Mouse (Mus musculus): ENCODE results near the gene Blnk. TPM values are rescaled to one million over a fixed set of nuclear protein-coding genes. Genes with fewer than 3 reads are reported as not detected.

The Blnk gene
- polyA plus RNA-seq, 1 experiment from 2014 or later: 2.2 TPM

DNA sequence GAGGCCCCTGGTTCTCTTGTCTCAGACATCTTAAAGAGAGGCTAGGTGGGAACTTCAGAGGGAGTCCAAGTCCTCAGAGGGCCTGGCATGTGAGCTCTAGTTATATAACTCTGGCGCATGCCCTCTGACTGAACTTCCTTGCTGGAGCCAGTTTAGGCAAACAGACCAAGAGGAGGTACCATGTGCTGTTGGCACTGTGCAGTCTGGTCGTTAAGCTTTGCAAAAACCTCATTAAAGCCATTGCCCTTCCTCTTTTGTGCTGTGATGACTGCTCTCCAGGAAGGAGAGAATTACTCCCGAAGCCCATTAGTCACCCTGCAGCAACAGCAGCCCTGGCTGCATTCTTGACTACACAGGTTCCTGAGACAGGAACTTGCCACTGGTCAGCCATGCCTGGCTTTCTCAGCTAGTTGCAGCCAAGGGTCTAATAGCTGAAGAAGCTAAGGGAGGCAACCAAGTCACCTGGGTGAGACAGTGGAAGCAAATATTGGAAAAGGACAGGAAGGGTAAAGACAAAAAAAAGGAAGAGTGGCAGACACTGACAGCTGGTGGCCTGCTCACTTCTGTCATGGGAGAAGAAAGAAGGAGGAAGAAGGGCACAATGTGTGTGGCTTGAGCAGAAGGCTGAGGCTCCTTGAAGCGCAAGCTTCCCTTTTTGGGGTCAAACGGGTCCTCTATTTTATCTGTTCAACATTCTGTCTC is 4.3 kb upstream of the Blnk start:
- no peak overlapping the region for H3K4me3 ChIP-seq
- H3K27ac ChIP-seq: no peak overlapping the region
- ATAC-seq (ENCODE audit: insufficient number of reproducible peaks, insufficient read depth, low FRiP score, low TSS enrichment, low read depth): no peak
- 65% methylated on average over 5 of the region's 5 CpGs for WGBS
- H3K4me2 ChIP-seq: no peak overlapping the region
- no peaks in the 10 kb centered on the region for H3K36me3 ChIP-seq
- no peaks in the 10 kb centered on the region for H3K9me3 ChIP-seq
- no peak overlapping the region for H3K9ac ChIP-seq
- H3K4me1 ChIP-seq: peaks cover 8% of the 10 kb centered on the region
- H3K27me3 ChIP-seq: no peaks in the 10 kb centered on the region

DNA sequence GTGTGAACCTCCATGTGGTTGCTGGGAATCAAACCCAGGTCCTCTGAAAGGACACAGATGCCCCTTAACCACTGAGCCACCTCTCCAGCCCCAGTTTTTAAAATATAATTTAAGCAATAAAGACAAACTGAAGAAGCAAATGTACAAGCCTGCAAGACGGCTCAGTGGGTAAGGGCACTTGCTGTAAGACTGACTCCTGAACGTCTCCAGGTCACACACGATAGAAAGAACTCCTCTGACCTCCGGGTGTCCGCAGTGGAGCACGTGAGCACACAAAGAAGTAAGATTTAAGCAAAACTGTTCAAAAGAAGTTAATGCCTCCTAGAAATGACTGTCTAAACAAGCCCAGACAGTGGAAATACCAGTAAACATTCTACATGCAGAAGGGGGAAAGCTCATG is 2.4 kb upstream of the Blnk start:
- ATAC-seq (ENCODE audit: insufficient number of reproducible peaks, insufficient read depth, low FRiP score, low TSS enrichment, low read depth): no peak
- Histone ChIP-seq H3K4me1 (peaks cover 10% of the 10 kb centered on the region), H3K36me3 (no peaks in the 10 kb centered on the region), H3K4me2 (no peak overlapping the region), H3K27me3 (no peaks in the 10 kb centered on the region), H3K9me3 (no peaks in the 10 kb centered on the region), H3K9ac (no peak overlapping the region), H3K4me3 (no peak overlapping the region), H3K27ac (no peak overlapping the region)
- 88% methylated on average over 6 of the region's 6 CpGs for WGBS

DNA sequence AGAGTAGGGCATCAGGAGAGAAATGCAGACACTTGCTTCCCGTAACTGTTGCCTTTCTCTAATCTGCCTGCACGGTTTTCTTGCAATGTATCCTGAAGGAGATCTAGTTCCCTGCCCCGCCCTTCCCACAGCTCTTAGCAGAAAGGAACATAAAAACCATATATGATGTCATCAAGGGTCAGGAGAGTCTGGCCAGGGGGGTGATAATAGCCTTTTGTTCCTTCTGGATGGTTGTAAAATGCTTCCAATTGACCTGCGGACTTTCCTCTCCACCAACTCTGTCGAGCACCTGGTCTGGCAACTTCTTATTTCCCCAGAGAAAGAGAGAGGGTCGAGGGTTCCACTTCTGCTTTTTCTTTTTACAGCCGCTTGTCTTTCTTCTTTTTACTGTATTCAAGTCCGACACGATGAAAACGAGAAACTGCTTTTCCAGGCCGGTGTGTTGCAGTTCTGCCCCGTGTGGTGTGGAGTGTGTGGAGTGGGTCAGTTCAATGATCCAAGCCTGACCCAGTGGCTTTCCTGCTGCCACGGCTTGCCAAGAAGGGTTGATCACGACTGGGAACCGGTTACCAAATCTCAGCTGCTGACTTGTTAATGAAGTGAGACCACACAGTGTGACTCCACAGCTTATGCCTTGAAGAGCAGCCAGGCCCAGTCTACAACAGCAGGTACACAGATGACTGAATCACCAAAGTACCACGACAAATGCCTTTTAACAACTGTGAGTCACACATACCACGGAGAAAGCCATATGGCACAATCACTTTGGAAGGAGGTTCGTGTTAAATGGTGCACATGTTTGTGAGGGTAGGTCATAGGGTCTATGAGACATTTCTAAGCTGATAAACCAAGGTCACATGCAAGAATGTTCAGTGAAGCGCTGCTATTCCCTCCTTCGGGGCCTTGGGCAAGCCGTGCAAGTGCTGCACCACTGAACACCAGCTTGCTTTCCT is 1.4 kb upstream of the Blnk start:
- 63% methylated on average over 21 of the region's 21 CpGs for WGBS
- no peak for ATAC-seq (ENCODE audit: insufficient number of reproducible peaks, insufficient read depth, low FRiP score, low TSS enrichment, low read depth)
- H3K9me3 ChIP-seq: no peaks in the 10 kb centered on the region
- no peak overlapping the region for H3K27ac ChIP-seq
- H3K36me3 ChIP-seq: no peaks in the 10 kb centered on the region
- no peak overlapping the region for H3K9ac ChIP-seq
- no peak overlapping the region for H3K4me2 ChIP-seq
- no peaks in the 10 kb centered on the region for H3K27me3 ChIP-seq
- H3K4me3 ChIP-seq: no peak overlapping the region
- peaks cover 10% of the 10 kb centered on the region for H3K4me1 ChIP-seq

DNA sequence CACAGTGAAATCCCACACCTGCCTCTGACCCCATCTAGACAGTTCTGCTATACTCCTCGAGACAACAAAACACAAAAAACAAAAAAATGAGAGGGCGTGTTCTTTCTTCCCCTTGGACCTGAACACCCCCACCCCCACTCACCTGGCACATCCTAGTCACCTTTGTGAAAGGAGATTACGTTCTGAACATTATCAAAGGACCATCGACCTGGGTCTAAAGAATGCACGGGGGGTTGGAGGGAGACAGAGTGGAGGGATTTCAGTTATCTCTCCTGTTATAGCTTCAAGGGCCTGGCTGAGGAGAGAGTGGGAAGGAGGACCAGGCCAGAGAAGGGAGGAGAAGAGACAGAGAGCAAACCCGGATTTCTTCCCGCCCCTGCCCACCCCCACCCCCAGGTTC is 576 bp upstream of the Blnk start:
- peaks cover 10% of the 10 kb centered on the region for H3K4me1 ChIP-seq
- no peaks in the 10 kb centered on the region for H3K9me3 ChIP-seq
- ATAC-seq (ENCODE audit: insufficient number of reproducible peaks, insufficient read depth, low FRiP score, low TSS enrichment, low read depth): no peak
- H3K36me3 ChIP-seq: no peaks in the 10 kb centered on the region
- H3K4me2 ChIP-seq: no peak overlapping the region
- no peaks in the 10 kb centered on the region for H3K27me3 ChIP-seq
- WGBS: 65% methylated on average over 7 of the region's 7 CpGs
- no peak overlapping the region for H3K27ac ChIP-seq
- no peak overlapping the region for H3K9ac ChIP-seq
- no peak overlapping the region for H3K4me3 ChIP-seq

DNA sequence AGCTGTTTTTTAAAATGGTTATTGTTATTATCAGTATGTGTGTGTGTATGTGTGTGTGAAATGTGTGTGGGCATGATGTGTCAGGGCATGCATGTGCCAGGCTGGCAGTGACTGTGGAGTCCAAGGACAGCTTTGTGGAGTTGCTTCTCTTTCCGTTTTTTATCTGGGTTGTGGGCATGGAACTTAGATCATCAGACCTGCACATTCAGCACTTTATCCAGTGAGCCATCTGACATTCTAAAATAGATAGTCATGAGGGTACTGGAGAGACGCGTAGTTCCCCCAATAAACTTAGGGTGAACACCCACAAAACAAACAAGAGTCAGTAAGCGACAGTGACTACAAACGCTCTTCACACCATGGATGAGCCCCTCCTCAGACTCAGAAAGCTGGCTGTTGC is 979 bp downstream of the Blnk start:
- peaks cover 10% of the 10 kb centered on the region for H3K4me1 ChIP-seq

DNA sequence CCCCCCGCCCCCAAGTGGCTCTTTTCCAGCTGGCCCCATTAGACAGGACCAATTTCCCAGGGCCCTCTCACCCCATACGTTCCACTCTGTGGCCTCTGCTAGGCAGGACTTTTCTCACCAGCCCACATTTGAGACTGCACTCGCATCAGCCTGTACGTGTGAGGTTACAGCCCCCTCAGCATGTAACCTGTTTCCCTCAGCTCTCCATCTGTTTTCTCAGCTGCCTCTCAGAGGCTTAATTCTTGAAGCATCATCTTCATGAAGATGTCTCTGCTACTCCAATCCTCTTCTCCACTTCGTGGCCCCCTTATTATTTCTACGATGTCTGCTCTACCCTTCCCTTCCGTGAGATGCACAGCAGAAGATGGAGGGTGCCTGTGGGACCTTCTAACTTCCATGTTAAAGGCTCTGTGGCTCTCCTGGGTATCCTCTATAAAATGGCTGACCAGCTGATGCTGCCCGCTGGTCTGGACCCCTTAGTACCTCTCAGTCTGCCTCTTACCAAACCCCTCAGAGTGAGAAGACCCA is 1.8 kb downstream of the Blnk start:
- H3K4me2 ChIP-seq: no peak overlapping the region
- H3K9me3 ChIP-seq: no peaks in the 10 kb centered on the region
- no peaks in the 10 kb centered on the region for H3K36me3 ChIP-seq
- no peak overlapping the region for H3K4me3 ChIP-seq
- no peak for ATAC-seq (ENCODE audit: insufficient number of reproducible peaks, insufficient read depth, low FRiP score, low TSS enrichment, low read depth)
- WGBS: 80% methylated on average over 8 of the region's 8 CpGs
- H3K4me1 ChIP-seq: peaks cover 10% of the 10 kb centered on the region
- H3K9ac ChIP-seq: no peak overlapping the region
- no peaks in the 10 kb centered on the region for H3K27me3 ChIP-seq
- no peak overlapping the region for H3K27ac ChIP-seq

More for the DNA sequence above, 979 bp downstream of the Blnk start:
- Histone ChIP-seq H3K9ac (no peak overlapping the region), H3K36me3 (no peaks in the 10 kb centered on the region), H3K27ac (no peak overlapping the region), H3K27me3 (no peaks in the 10 kb centered on the region), H3K4me3 (0 out of 2 replicates have a peak overlapping the region, but pooled peaks have one; percentile 3), H3K9me3 (no peaks in the 10 kb centered on the region), H3K4me2 (peak overlapping the region; percentile 32)
- no peak for ATAC-seq (ENCODE audit: insufficient number of reproducible peaks, insufficient read depth, low FRiP score, low TSS enrichment, low read depth)
- 91% methylated on average over 5 of the region's 5 CpGs for WGBS

DNA sequence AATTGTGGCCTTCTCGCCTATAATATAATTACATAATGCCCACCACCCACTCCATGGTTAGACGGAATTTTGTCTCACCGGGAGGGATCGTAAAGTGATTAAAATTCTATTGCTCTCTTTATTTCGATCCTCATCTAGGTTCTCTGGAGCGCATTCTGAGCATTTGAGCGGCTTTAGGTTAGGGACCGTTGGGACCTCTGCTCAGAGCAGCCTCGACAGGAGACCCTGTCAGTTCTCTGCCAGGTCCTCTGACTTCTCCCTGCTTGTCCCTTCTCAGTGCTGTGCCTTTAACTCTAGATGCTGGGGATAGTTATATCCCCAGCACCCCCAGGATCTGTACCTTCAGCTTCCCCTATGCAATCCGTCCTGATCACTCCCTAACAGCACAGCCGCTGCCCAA is 2.2 kb downstream of the Blnk start:
- no peak for ATAC-seq (ENCODE audit: insufficient number of reproducible peaks, insufficient read depth, low FRiP score, low TSS enrichment, low read depth)
- no peaks in the 10 kb centered on the region for H3K36me3 ChIP-seq
- H3K9me3 ChIP-seq: no peaks in the 10 kb centered on the region
- no peak overlapping the region for H3K4me3 ChIP-seq
- no peak overlapping the region for H3K4me2 ChIP-seq
- 76% methylated on average over 11 of the region's 11 CpGs for WGBS
- H3K9ac ChIP-seq: no peak overlapping the region
- no peak overlapping the region for H3K27ac ChIP-seq
- no peaks in the 10 kb centered on the region for H3K27me3 ChIP-seq
- peaks cover 10% of the 10 kb centered on the region for H3K4me1 ChIP-seq

DNA sequence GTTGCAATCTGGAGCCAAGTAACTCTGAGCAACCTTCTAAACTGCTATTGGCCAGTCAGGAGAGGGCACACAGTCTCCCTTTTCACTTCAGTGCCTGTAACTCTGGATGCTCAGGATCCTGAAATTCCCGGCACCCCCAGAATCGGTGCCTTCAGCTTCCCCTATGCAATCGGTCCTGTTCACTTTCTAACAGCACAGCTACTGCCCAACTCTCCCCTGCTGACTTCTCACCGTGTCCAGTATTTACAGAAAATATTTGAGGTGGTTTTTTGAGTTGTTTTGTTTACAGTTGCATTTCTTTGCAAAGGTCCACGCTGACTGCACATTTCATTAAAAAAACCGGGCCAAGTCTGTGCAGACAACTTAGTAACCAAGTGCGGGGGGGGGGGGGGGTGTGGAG is 2.7 kb downstream of the Blnk start:
- Histone ChIP-seq H3K9me3 (no peaks in the 10 kb centered on the region), H3K27ac (no peak overlapping the region), H3K36me3 (no peaks in the 10 kb centered on the region), H3K27me3 (no peaks in the 10 kb centered on the region), H3K4me1 (peaks cover 10% of the 10 kb centered on the region), H3K4me3 (no peak overlapping the region), H3K9ac (no peak overlapping the region), H3K4me2 (no peak overlapping the region)
- ATAC-seq (ENCODE audit: insufficient number of reproducible peaks, insufficient read depth, low FRiP score, low TSS enrichment, low read depth): no peak
- WGBS: 76% methylated on average over 6 of the region's 7 CpGs

DNA sequence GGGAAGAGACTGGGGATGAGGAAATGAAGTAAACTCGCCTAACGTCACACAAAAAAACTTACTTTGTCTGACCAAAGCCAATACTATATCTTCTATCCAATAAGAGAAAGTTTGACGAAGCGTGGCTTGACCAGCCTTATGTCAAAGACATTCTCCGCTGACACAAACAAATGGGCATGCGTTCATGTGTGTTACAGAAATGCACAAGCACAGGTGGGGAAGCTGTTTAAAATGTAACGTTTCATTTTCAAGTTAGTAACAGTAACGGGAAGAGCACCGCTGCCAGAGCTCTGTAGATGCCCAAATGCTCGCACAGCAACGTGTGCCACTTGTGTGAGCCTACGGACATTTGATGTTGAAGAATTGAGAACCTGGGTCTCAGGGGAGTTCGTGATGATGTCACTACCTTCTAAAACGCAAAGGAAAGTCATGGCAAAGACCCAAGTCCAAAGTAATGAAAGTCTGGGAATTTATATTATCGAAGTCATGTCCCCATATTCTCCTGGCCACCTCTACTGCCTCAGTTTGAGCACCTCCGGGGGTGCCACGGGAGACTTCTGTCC is 3.5 kb downstream of the Blnk start:
- 92% methylated on average over 17 of the region's 17 CpGs for WGBS
- H3K27ac ChIP-seq: no peak overlapping the region
- H3K9me3 ChIP-seq: no peaks in the 10 kb centered on the region
- H3K4me2 ChIP-seq: no peak overlapping the region
- H3K4me3 ChIP-seq: no peak overlapping the region
- H3K9ac ChIP-seq: no peak overlapping the region
- H3K4me1 ChIP-seq: peaks cover 10% of the 10 kb centered on the region
- no peak for ATAC-seq (ENCODE audit: insufficient number of reproducible peaks, insufficient read depth, low FRiP score, low TSS enrichment, low read depth)
- no peaks in the 10 kb centered on the region for H3K27me3 ChIP-seq
- no peaks in the 10 kb centered on the region for H3K36me3 ChIP-seq

DNA sequence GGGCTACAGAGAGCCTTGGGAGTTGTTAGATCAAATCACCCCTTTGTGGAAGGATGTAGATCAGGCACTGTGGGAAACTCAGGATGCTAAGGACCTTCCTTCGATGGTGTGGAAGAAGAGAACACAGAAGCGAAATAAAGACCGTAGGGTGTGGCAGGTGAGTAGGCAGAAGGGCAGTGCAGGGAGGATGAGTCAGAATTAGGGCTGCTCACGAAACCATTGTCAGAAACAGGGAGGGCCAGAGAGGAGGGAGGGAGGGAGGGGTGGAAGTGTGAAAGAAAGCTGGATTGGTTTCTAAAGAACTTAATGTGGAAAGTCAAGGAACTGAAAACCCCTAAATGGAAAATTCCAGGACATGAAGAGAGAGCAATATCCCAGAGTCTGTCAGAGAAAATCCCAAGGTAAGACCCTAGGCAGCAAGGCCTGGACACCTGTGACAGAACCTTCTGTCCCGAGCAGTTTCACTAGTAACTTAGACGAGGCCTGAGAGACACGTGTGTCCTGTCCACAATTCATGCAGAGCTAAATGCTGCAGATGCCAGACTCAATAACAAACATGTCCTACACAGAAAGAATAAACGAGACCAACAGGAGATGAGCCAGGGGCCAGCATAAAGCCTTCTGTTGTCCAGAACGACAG is 4.3 kb downstream of the Blnk start:
- H3K27ac ChIP-seq: no peak overlapping the region
- H3K4me2 ChIP-seq: no peak overlapping the region
- H3K9me3 ChIP-seq: no peaks in the 10 kb centered on the region
- ATAC-seq (ENCODE audit: insufficient number of reproducible peaks, insufficient read depth, low FRiP score, low TSS enrichment, low read depth): no peak
- H3K4me3 ChIP-seq: no peak overlapping the region
- no peaks in the 10 kb centered on the region for H3K27me3 ChIP-seq
- WGBS: 78% methylated on average over 9 of the region's 9 CpGs
- peaks cover 10% of the 10 kb centered on the region for H3K4me1 ChIP-seq
- no peak overlapping the region for H3K9ac ChIP-seq
- no peaks in the 10 kb centered on the region for H3K36me3 ChIP-seq

DNA sequence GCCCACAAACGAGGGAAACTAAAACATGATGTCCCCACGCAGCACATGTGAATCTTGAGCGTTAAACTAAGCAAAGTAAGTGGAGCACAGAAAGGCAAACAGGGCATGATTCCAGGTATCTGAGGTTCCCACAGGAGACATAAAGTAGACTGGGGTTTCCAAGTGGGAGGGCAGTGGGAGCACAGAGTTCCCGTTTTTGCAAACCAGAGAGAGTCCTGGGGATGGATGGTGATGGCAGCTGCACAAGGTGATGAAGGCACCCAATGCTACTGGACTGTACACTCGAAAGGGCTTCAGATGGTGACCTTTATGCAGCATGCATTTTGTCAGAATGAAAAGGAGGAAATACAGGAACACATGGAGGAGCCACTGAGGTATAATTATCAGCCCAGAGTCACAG is 5.5 kb downstream of the Blnk start:
- no peaks in the 10 kb centered on the region for H3K36me3 ChIP-seq
- no peaks in the 10 kb centered on the region for H3K27me3 ChIP-seq
- no peak overlapping the region for H3K4me3 ChIP-seq
- peaks cover 5% of the 10 kb centered on the region for H3K4me1 ChIP-seq
- H3K9me3 ChIP-seq: no peaks in the 10 kb centered on the region
- H3K9ac ChIP-seq: no peak overlapping the region
- no peak for ATAC-seq (ENCODE audit: insufficient number of reproducible peaks, insufficient read depth, low FRiP score, low TSS enrichment, low read depth)
- H3K4me2 ChIP-seq: no peak overlapping the region
- H3K27ac ChIP-seq: no peak overlapping the region
- WGBS: 73% methylated on average over 5 of the region's 5 CpGs

Data from embryonic facial prominence, embryonic 13.5 days (tissue).